Mouse (Mus musculus) ZHBTc4 (cell line): ENCODE data around the gene Fto.

ENCODE experiments used
- DNase-seq: peaks from one replicate; pipeline ENCODE4 v3.0.0-alpha.2; 2011; ENCODE audit warnings: low read depth, low spot score

Fto gene

GRCm38 (mm10) chr8:91357493-91358014 lies 44.2 kb downstream of the Fto start:
- no peak for DNase-seq

- no peak for DNase-seq
These were observed 44.7 kb downstream of the Fto start for GRCm38 (mm10) chr8:91358016-91358415.

GRCm38 (mm10) chr8:91359511-91359910 lies 46.2 kb downstream of the Fto start:
- DNase-seq, result no peak

- DNase-seq, result no peak
These were observed 47.5 kb downstream of the Fto start for GRCm38 (mm10) chr8:91360644-91361357.

- no peak for DNase-seq
These were observed 50.0 kb downstream of the Fto start for GRCm38 (mm10) chr8:91363272-91363860.

- DNase-seq, result no peak
These were observed 50.9 kb downstream of the Fto start for GRCm38 (mm10) chr8:91364216-91364615.

GRCm38 (mm10) chr8:91365804-91366203 lies 52.5 kb downstream of the Fto start:
- DNase-seq, result peak; percentile 82

GRCm38 (mm10) chr8:91370899-91371298 lies 57.6 kb downstream of the Fto start:
- no peak for DNase-seq

GRCm38 (mm10) chr8:91371995-91372394 lies 58.7 kb downstream of the Fto start:
- no peak for DNase-seq

- DNase-seq, result no peak
These were observed 59.7 kb downstream of the Fto start for GRCm38 (mm10) chr8:91372780-91373577.

- no peak for DNase-seq
These were observed 62.0 kb downstream of the Fto start for GRCm38 (mm10) chr8:91375054-91375938.

- peak; percentile 17 for DNase-seq
These were observed 63.5 kb downstream of the Fto start for GRCm38 (mm10) chr8:91376785-91377184.

GRCm38 (mm10) chr8:91377275-91377674 lies 64.0 kb downstream of the Fto start:
- no peak for DNase-seq

GRCm38 (mm10) chr8:91378846-91379499 lies 65.6 kb downstream of the Fto start:
- DNase-seq, result peak; percentile 66

- DNase-seq, result no peak
These were observed 67.6 kb downstream of the Fto start for GRCm38 (mm10) chr8:91380796-91381542.

GRCm38 (mm10) chr8:91381543-91382106 lies 68.3 kb downstream of the Fto start:
- no peak for DNase-seq

GRCm38 (mm10) chr8:91383210-91383609 lies 69.9 kb downstream of the Fto start:
- no peak for DNase-seq

GRCm38 (mm10) chr8:91383811-91384210 lies 70.5 kb downstream of the Fto start:
- no peak for DNase-seq

- no peak for DNase-seq
These were observed 71.1 kb downstream of the Fto start for GRCm38 (mm10) chr8:91384389-91384788.

- DNase-seq, result no peak
These were observed 72.5 kb downstream of the Fto start for GRCm38 (mm10) chr8:91385808-91386207.
